29 mouse cellular contexts compared by ENCODE assay signal in the genomic region with DNA sequence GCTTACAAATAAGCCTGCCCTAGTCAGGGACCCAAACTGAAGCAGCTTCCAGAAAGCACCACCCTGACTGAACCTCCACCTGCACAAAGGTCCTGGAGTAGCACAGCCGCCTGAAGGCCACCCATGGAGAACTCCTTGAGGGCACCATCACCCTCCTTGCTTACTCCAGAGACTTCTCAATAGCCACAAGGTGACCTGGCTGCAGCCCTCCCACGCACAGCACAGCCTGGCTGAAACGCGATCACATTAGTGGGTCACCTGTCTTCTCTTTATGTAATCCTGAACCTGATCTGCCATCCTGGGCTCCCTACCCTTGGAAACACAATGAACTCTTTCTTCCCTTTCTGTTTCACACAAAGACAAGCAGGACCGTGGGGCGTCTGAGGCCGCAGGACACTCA. TPM values are rescaled to one million over a fixed set of nuclear protein-coding genes. Genes with fewer than 3 reads are reported as not detected.
A peak's percentile ranks its signal among the peaks of the same experiment; 100 is the strongest.
DNase-seq lines count a peak whose midpoint lies in the region; ATAC-seq and TF ChIP-seq lines count a peak whose summit lies in the region.
"Had no signal": no experiment of that assay in that cellular context is flagged by ENCODE, and none has a peak within 500 bp of the region (broad histone marks: within the 10 kb centered on the region; RNA-seq: fewer than 3 reads in every experiment).

No protein-coding gene starts in this region.

- peaks cover 78% of the 10 kb centered on the region for H3K36me3 ChIP-seq in hindbrain, embryonic 10.5 days
- no peaks in the 10 kb centered on the region for H3K36me3 ChIP-seq in hindbrain, postnatal 0 days (ENCODE audit: insufficient read depth, low read length)
- H3K36me3 ChIP-seq in limb, embryonic 15.5 days: no peaks in the 10 kb centered on the region; the same call in 1 of the 2 replicates
- H3K36me3 ChIP-seq: G1E; hindbrain, embryonic 15.5 days; intestine, embryonic 15.5 days had no signal

- no peak for TF ChIP-seq CTCF in hindbrain, postnatal 0 days (IDR thresholded peaks at IDR 0.05; ENCODE audit: low read depth)
- TF ChIP-seq CTCF in left cerebral cortex, adult 2 months (IDR thresholded peaks at IDR 0.05): no peak

- H3K27me3 ChIP-seq in hindbrain, embryonic 10.5 days (ENCODE audit: insufficient read depth, poor library complexity, severe bottlenecking): no peaks in the 10 kb centered on the region
- H3K27me3 ChIP-seq in hindbrain, postnatal 0 days (ENCODE audit: insufficient read depth, low read length): no peaks in the 10 kb centered on the region
- no peaks in the 10 kb centered on the region for H3K27me3 ChIP-seq in limb, embryonic 15.5 days
- H3K27me3 ChIP-seq: embryonic facial prominence, embryonic 12.5 days; embryonic facial prominence, embryonic 15.5 days; hindbrain, embryonic 12.5 days; hindbrain, embryonic 15.5 days; intestine, embryonic 15.5 days; Patski had no signal

- H3K4me3 ChIP-seq in hindbrain, embryonic 10.5 days: no peak overlapping the region
- no peak overlapping the region for H3K4me3 ChIP-seq in hindbrain, postnatal 0 days (ENCODE audit: low read length)
- H3K4me3 ChIP-seq in limb, embryonic 15.5 days: no peak overlapping the region
- no peak overlapping the region for H3K4me3 ChIP-seq in left cerebral cortex, adult 2 months
- H3K4me3 ChIP-seq: embryonic facial prominence, embryonic 12.5 days; embryonic facial prominence, embryonic 15.5 days; heart, adult 2 months; heart, embryonic 10.5 days; heart, embryonic 13.5 days; hindbrain, embryonic 12.5 days; hindbrain, embryonic 15.5 days; intestine, embryonic 15.5 days had no signal

- 79% methylated on average over 7 of the region's 7 CpGs for WGBS in hindbrain, embryonic 10.5 days
- WGBS in hindbrain, postnatal 0 days: 72% methylated on average over 7 of the region's 7 CpGs
- WGBS in limb, embryonic 15.5 days: 77% methylated on average over 7 of the region's 7 CpGs

- H3K4me1 ChIP-seq in hindbrain, embryonic 10.5 days (replicated peaks): peaks cover 13% of the 10 kb centered on the region; the same call in 1 of the 2 replicates
- no peaks in the 10 kb centered on the region for H3K4me1 ChIP-seq in hindbrain, postnatal 0 days (ENCODE audit: insufficient read depth, low read length)
- H3K4me1 ChIP-seq in limb, embryonic 15.5 days: peaks cover 64% of the 10 kb centered on the region
- H3K4me1 ChIP-seq: hindbrain, embryonic 15.5 days had no signal

- no peak overlapping the region for H3K4me2 ChIP-seq in hindbrain, postnatal 0 days (ENCODE audit: low read depth, low read length)
- no peak overlapping the region for H3K4me2 ChIP-seq in limb, embryonic 15.5 days
- H3K4me2 ChIP-seq: embryonic facial prominence, embryonic 12.5 days; embryonic facial prominence, embryonic 15.5 days; heart, embryonic 13.5 days; hindbrain, embryonic 12.5 days; hindbrain, embryonic 15.5 days; intestine, embryonic 15.5 days had no signal

- H3K9me3 ChIP-seq in hindbrain, embryonic 10.5 days: no peaks in the 10 kb centered on the region
- H3K9me3 ChIP-seq in hindbrain, postnatal 0 days (ENCODE audit: low read length): no peaks in the 10 kb centered on the region
- H3K9me3 ChIP-seq in limb, embryonic 15.5 days: no peaks in the 10 kb centered on the region
- H3K9me3 ChIP-seq: embryonic facial prominence, embryonic 12.5 days; embryonic facial prominence, embryonic 15.5 days; G1E; heart, embryonic 10.5 days; heart, embryonic 13.5 days; hindbrain, embryonic 12.5 days; hindbrain, embryonic 15.5 days; intestine, embryonic 15.5 days had no signal

- no peak for DNase-seq in hindbrain, embryonic 10.5 days (ENCODE audit: low spot score)
- no peak for DNase-seq in hindbrain, postnatal 0 days (ENCODE audit: low spot score)
- DNase-seq in ES-CJ7 (ENCODE audit: low read depth, low spot score) (peak; percentile 80), ZHBTc4 (ENCODE audit: low read depth, low spot score) (peak; percentile 85)
- DNase-seq in ovary, postnatal 14 days (ENCODE audit: low spot score): no peak
- DNase-seq in left cerebral cortex, adult 2 months (ENCODE audit: extremely low spot score in 1 of 2, low spot score in 2 of 2): no peak
- no peak for DNase-seq in right cerebral cortex, postnatal 4 days
- DNase-seq: adrenal gland, adult 8-10 months; adrenal gland, postnatal 25 days; cerebellum, adult 11-12 months; cerebellum, adult 8-10 months; cerebellum, postnatal 10 days; gastrocnemius, postnatal 10 days; gastrocnemius, postnatal 36 days; heart, adult 2 months; heart, postnatal 14 days; heart, postnatal 4 days had no signal

- H3K9ac ChIP-seq in hindbrain, postnatal 0 days (replicated peaks; ENCODE audit: low read length): no peak overlapping the region
- H3K9ac ChIP-seq in limb, embryonic 15.5 days: no peak overlapping the region
- H3K9ac ChIP-seq: embryonic facial prominence, embryonic 12.5 days; embryonic facial prominence, embryonic 15.5 days; heart, embryonic 13.5 days; hindbrain, embryonic 12.5 days; hindbrain, embryonic 15.5 days; intestine, embryonic 15.5 days had no signal

- intact Hi-C loops in left cerebral cortex, adult 2 months (cut with DNase I): no loop called here

- no peak for ATAC-seq in hindbrain, postnatal 0 days
- no peak for ATAC-seq in limb, embryonic 15.5 days (ENCODE audit: insufficient number of reproducible peaks, low FRiP score, low TSS enrichment, low read depth)
- ATAC-seq: activated CD4-positive, CD25-positive, alpha-beta regulatory T cell, adult 4 months; forebrain, embryonic 14.5 days; intestine, embryonic 15.5 days; Patski had no signal

- peak overlapping the region; percentile 40; the same call in 1 of the 2 replicates for H3K27ac ChIP-seq in hindbrain, embryonic 10.5 days
- no peak overlapping the region for H3K27ac ChIP-seq in hindbrain, postnatal 0 days
- H3K27ac ChIP-seq in limb, embryonic 15.5 days: 0 out of 2 replicates have a peak overlapping the region, but pooled peaks have one; percentile 8
- no peak overlapping the region for H3K27ac ChIP-seq in left cerebral cortex, adult 2 months
- H3K27ac ChIP-seq: embryonic facial prominence, embryonic 15.5 days; heart, adult 2 months; heart, embryonic 10.5 days; heart, embryonic 13.5 days; hindbrain, embryonic 12.5 days; hindbrain, embryonic 15.5 days; intestine, embryonic 15.5 days had no signal

RNA-seq across cellular contexts. Expression of gene Rai14, which starts 27.1 kb away (rescaled TPM):
- 72.2 and 77.9 TPM in 2 replicates for polyA plus RNA-seq in hindbrain, embryonic 10.5 days (2016; fragmentation: Nextera tagmentation; extraction: Ambion mirVana)
- 9.0 and 11.0 TPM in 2 replicates for total RNA-seq in hindbrain, postnatal 0 days (2014; rRNA removed)
- polyA plus RNA-seq in hindbrain, postnatal 0 days (2015; fragmentation: Nextera tagmentation; extraction: Ambion mirVana): 5.1 and 5.7 TPM in 2 replicates
- polyA plus RNA-seq in limb, embryonic 15.5 days (2015; fragmentation: Nextera tagmentation; extraction: Ambion mirVana): 48.2 and 56.9 TPM in 2 replicates
- total RNA-seq in left cerebral cortex, adult 2 months (2021): 10 to 100 TPM in 1 of 2 experiments, 1 to 10 TPM in 1; 8.9 to 12.5 TPM
- polyA plus RNA-seq: G1E had no signal

Comparison
In these comparisons a context has a peak if more than half of its experiments do, and no peak if none do; other contexts are left out.
1. H3K27ac ChIP-seq: peak in hindbrain, embryonic 10.5 days (single experiment) and limb, embryonic 15.5 days (single experiment); none in hindbrain, postnatal 0 days (single experiment) and left cerebral cortex, adult 2 months (single experiment).
2. DNase-seq: peak in ES-CJ7 (single experiment) and ZHBTc4 (single experiment); none in hindbrain, embryonic 10.5 days (single experiment), hindbrain, postnatal 0 days (single experiment), ovary, postnatal 14 days (single experiment), left cerebral cortex, adult 2 months (0 of 2) and right cerebral cortex, postnatal 4 days (single experiment).